Mouse (Mus musculus): ENCODE data around the gene Tfb2m. TPM values are rescaled to one million over a fixed set of nuclear protein-coding genes. Genes with fewer than 3 reads are reported as not detected.

The Tfb2m gene
- total RNA-seq, 1 experiment from 2014 or later: 57.9 TPM

DNA sequence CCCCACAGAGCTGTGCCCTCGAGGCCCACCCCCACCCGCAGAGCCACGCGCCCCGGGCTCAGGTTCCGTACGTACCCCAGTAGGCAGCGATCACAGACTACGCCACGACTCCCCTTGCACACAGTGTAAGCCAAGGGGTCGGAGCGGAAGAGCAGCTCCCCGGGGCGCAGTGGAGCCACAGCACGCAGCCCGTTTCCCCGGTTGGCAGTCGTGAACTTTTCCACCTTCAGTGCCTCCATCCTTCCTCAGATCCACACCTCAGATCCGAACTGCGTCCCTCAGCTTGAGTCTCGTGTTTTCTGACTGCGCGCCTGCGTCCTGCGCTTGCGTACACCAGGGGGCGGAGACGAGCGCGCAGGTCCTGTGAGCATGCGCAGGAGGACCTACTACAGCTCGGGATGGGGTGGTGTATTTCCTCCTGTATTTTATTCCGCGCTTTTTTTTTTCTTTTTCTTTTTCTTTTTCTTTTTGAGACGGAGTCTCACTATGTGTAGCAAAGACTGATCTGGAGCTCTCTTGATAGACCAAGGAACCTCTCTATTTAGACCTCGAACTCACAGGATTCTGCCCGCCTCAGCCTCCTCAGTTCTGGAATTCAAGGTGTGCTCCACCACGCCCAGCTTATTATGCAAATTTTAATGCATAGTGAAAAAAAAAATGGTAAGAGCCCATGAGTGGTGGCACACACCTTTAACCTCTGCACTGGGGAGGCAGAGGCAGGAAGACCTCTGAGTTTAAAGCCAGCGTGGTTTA, 28.2 kb downstream of the Tfb2m start, which contains the start of gene Smyd3:
TSS of gene Smyd3 (minus strand) at position 329 of the 753 bp plus-strand sequence.
- peak; percentile 92 to 94 for ATAC-seq (replicated peaks in 1 of 2; ENCODE audit: insufficient read depth in 1 of 2, low FRiP score in 2 of 2, low TSS enrichment in 1 of 2, low read depth in 1 of 2, poor library complexity in 2 of 2, severe bottlenecking in 2 of 2)

DNA sequence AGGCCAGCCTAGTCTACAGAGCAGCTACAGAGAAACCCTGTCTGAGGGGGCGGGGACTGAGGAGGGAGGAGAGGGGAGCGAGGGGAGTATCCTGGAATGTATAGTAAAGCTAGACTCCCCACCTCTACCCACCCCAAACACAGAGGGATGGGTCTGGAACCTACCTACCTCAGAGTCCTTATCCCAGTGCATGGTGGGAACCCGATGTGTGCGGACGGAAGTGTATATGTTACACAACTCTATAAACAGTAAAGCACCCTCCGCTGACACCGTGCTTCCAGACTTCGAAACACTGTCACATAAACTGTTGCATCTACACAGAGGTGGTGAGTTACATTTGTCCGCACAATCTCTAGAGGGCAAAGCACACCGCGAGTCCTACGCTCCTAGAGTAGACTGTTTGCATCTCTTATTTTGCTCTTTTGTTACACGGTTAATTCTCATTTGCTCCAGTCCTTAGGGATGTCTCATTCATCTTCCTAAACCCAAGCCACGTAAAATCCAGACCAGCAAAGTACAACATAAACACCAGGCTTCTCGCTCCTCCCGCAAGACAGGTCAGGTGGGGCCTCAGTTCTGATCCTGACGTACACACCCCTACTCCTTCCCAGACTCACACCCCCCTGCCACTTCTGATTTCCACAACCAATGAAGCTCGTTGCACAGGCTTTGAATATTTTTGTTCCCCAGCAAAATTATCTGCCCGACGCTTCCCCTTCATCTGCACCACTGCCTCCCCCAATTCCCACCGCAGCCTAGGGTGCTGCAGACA, 28.9 kb downstream of the Tfb2m start:
- peak; percentile 51; a peak in 3 of 4 replicates for ATAC-seq (replicated peaks in 1 of 2; ENCODE audit: insufficient read depth in 1 of 2, low FRiP score in 2 of 2, low TSS enrichment in 1 of 2, low read depth in 1 of 2, poor library complexity in 2 of 2, severe bottlenecking in 2 of 2)

DNA sequence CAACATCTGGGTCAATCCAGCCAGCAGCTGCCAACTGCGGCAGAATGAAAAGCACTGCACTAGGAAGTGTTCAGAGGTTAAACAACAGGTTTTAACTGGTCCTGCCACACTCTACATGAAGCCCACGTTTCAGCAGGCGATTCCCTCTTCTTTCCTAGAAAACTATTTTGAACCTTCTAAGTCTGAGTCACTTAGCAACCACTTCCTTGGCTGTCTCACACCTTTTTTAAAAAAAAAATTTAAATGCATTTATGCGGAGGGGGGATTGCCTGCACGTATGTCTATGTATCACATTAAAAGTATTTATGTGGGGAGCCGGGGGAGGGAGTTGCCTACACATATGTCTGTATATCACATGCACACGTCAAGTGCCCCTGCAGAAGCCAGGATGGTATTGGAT, 34.2 kb downstream of the Tfb2m start:
- ATAC-seq (replicated peaks in 1 of 2; ENCODE audit: insufficient read depth in 1 of 2, low FRiP score in 2 of 2, low TSS enrichment in 1 of 2, low read depth in 1 of 2, poor library complexity in 2 of 2, severe bottlenecking in 2 of 2): no peak

DNA sequence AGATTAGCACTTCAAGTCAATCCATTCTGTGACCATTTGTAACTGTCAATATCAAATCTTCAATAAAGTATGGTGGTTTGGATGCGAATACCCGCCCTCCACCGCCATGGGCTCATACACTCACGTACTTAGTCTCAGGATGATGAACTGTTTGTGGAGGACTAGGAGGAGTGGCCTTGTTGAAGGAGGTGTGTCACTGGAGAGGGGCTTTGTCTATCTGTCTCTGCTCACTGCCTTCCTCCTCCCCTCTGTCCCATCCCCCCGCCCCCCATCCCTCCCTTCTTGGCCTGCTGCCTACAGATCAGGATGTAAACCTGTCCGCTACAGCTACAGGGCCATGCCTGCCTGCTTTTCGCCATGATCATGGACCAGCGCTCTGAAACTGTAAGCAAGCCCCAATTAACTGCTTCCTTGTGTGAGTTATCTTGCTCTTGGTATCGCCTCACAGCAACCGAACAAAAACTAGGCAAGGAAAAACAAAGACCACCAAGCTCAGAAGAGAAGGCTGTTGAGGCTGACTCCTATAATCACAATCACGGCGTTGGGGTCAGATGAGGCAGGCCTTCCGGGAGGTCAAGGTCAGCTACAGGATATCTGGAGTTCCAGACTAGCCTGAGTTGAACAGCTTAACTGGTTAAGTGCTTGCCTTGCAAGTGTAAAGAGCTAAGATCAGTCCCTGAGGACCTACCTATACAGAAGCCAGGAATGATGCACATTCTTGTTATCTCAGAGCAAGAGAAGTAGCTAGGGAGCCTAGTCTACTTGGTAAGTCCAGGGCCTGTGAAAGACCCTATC, 35.3 kb downstream of the Tfb2m start:
- ATAC-seq (replicated peaks in 1 of 2; ENCODE audit: insufficient read depth in 1 of 2, low FRiP score in 2 of 2, low TSS enrichment in 1 of 2, low read depth in 1 of 2, poor library complexity in 2 of 2, severe bottlenecking in 2 of 2): no peak

DNA sequence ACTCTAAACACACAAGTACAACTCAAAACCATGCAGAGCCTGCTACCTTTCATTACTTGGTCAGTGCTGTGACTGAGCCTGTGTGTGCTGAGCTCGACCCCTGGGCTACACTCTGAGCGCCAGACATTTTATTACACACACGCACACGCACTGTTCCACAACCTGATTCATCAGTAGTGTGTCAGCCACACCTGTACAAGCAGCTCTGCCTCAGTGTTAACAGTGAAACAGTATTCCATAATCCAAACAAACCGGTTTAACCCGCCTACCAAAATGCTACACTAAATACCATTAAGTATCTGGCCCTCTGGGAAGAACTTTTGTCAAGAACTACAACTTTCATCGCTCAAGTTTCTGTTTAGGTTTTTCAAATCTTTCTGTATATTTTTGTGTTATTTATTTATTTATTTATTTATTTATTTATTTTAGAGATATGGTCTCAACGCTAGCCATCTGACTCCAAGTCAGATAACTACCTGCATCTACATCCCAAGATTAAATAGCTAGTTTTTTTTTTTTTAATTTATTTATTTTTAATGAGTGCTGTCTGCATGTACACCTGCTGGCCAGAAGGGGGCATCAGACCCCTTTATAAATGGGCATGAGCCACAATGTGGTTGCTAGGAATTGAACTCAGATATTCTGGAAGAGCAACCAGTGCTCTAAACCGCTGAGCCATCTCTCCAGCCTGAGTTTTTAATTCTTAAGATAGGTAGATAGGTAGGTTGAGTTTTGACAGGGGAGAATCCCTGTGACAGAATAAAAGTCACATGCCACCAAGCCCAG, 39.3 kb downstream of the Tfb2m start:
- ATAC-seq (replicated peaks in 1 of 2; ENCODE audit: insufficient read depth in 1 of 2, low FRiP score in 2 of 2, low TSS enrichment in 1 of 2, low read depth in 1 of 2, poor library complexity in 2 of 2, severe bottlenecking in 2 of 2): peak; percentile 37 to 47; a peak in 2 of 4 replicates

DNA sequence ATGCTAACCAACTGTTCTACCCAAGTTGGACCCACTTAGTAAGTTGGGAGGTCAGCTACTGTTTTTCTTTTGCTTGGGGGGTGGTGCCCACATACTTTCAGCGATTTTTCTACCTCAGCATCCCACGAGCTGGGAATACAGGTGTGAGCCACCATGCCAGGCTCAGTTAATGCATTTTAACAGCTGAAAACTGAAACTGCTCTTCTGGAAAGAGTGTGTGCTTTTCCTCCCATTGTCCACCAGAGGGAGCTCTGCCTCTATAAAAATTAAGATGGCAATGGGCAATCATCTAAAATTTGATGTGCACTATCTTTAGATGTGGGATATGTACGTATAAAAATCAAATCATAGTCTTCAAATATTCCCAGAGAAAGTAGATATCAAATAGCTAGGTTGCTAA, 43.5 kb downstream of the Tfb2m start:
- ATAC-seq (replicated peaks in 1 of 2; ENCODE audit: insufficient read depth in 1 of 2, low FRiP score in 2 of 2, low TSS enrichment in 1 of 2, low read depth in 1 of 2, poor library complexity in 2 of 2, severe bottlenecking in 2 of 2): no peak; a peak in 2 of 4 replicates

DNA sequence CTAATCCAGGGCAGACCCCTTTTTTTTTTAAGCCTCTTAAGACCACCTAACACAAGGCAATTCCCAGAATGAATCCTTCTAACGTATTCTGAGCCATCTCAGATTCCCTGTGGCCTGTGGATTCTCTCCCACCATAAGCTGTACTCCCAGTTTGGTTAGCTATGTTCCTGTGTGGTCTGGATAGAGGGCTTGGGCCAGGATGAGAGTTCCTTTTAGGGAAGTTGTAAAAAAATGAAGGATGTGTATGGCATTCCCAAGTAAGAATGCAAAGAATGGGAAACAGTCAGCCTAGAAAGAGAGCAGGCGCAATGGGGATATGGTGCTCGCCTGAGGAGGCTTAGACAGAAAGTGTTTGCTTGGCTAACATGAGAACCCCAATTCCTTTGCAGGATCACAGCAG, 46.8 kb downstream of the Tfb2m start:
- no peak for ATAC-seq (replicated peaks in 1 of 2; ENCODE audit: insufficient read depth in 1 of 2, low FRiP score in 2 of 2, low TSS enrichment in 1 of 2, low read depth in 1 of 2, poor library complexity in 2 of 2, severe bottlenecking in 2 of 2)

DNA sequence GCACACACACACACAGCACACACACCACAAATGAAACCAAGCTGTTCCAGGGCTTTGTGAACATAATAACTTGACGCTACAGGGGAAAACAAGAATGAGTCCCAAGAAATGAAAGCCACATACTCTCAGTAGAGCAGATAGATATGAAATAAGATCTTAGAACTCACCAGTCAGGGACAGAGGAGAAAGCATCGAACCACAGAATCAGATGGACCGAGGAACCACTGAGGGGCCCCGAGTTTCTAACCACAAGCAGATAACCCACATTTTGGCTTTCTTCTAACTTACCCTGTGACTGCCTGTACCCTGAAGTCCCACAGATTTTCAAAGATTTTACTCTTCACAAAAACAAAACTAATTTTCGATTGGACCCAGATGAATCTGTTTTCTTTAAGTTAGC, 53.2 kb downstream of the Tfb2m start:
- no peak for ATAC-seq (replicated peaks in 1 of 2; ENCODE audit: insufficient read depth in 1 of 2, low FRiP score in 2 of 2, low TSS enrichment in 1 of 2, low read depth in 1 of 2, poor library complexity in 2 of 2, severe bottlenecking in 2 of 2)

DNA sequence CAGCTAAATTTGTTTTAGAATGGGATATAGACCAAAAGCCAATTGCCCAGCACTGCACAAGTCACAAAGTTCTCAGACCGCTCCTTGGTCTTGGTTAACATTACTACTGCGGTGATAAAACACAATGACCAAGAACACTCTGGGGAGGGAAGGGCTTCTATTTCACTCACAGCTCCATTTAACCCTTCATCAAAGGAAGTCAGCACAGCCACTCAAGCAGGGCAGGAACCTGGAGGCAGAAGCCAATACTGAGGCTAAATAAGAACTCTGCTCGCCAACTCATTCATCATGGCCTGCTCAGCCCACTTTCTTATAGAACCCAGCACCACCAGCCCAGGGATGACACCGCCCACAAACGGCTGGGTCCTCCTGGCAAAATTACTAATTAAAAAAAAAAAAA, 57.5 kb downstream of the Tfb2m start:
- no peak for ATAC-seq (replicated peaks in 1 of 2; ENCODE audit: insufficient read depth in 1 of 2, low FRiP score in 2 of 2, low TSS enrichment in 1 of 2, low read depth in 1 of 2, poor library complexity in 2 of 2, severe bottlenecking in 2 of 2)

DNA sequence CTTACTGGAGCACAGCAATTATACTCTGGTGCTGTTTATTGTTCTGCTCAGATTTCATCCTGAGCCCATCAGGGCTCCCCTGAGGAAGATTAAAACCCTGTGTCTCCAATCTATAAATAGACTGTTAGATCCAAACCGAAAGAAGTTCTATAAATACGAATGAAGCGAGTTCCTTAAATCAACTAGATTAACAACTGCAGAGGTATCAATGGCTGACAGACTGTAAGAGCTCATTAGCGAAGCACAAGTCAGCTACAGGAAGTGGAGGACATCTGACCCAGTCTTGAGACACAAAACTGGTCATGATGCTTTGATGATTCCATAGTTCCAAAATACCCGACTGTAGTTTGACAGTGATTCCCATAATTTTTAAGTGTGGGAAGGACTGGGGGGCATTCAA, 58.1 kb downstream of the Tfb2m start:
- ATAC-seq (replicated peaks in 1 of 2; ENCODE audit: insufficient read depth in 1 of 2, low FRiP score in 2 of 2, low TSS enrichment in 1 of 2, low read depth in 1 of 2, poor library complexity in 2 of 2, severe bottlenecking in 2 of 2): 0 out of 4 replicates have a peak, but pooled peaks of 1 of the 2 experiments have one; percentile 12

DNA sequence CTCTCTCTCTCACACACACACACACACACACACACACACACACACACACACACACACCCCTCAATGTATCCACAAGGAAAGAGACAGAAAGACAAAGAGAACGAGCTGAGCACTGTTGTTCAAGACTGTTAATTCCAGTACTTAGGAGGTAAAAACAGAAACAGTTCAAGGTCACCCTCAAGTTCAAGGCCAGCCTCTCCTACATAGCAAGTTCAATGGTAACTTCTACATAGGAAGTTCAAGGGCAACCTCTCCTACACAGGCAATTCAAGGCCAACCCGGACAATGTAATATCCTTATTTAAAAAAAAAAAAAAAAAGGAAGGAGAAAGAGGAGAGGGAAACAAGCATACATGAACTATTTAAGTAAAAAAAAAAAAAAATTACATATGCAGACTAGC, 58.8 kb downstream of the Tfb2m start:
- ATAC-seq (replicated peaks in 1 of 2; ENCODE audit: insufficient read depth in 1 of 2, low FRiP score in 2 of 2, low TSS enrichment in 1 of 2, low read depth in 1 of 2, poor library complexity in 2 of 2, severe bottlenecking in 2 of 2): no peak

DNA sequence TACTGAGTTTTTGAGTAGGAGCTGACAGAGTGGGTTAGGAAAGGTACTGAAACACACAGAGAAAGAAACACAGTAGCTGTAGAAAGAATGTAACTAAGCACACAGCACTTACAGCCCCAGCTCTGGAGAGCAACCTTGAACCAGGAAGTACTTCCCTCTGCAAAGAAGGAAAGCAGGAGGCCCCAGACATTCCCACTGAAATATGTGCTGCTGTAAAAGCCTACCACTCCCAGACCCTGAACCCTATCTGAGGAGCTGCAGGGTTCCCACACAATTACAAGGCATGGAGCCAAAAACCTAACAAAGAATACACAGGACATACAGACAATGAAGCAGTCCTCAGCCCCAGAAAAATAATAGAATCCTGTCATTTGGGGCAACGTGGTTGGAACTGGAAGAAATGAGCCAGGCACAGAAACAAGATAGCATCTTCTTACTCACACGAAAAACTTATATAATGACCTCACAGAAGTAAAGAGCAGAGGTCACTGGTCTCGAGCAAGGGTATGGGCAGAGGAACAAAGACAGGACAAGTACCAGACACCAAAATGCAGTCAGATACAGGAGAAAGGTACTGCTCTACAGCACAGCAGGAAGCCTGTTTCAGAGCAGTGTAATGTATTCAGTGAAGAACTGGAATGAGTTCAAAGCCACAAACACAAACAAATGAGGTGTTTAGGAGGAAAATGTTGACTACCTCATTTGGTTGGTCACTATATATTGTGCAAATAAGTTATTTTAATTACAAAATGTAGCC, 60.1 kb downstream of the Tfb2m start:
- ATAC-seq (replicated peaks in 1 of 2; ENCODE audit: insufficient read depth in 1 of 2, low FRiP score in 2 of 2, low TSS enrichment in 1 of 2, low read depth in 1 of 2, poor library complexity in 2 of 2, severe bottlenecking in 2 of 2): no peak

DNA sequence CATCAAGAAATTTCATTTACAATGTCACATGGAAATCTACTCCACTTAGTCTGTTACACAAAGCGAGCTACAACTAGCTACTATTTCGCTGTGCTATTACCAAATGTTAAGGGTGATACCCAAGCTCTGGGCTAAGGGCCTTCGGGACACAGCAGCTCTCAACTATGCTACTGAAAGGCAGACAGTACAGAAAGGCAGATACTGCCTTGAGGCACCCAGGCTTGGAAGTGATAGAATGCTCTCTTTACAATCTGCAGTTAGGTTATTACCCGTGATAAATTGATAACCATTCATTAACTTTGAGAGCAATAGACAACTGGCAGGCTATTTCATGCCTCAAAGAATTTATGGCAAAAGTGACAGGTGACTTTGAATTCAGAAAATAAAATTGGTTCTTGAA, 65.2 kb downstream of the Tfb2m start:
- no peak for ATAC-seq (replicated peaks in 1 of 2; ENCODE audit: insufficient read depth in 1 of 2, low FRiP score in 2 of 2, low TSS enrichment in 1 of 2, low read depth in 1 of 2, poor library complexity in 2 of 2, severe bottlenecking in 2 of 2)
